In the genomic region with DNA sequence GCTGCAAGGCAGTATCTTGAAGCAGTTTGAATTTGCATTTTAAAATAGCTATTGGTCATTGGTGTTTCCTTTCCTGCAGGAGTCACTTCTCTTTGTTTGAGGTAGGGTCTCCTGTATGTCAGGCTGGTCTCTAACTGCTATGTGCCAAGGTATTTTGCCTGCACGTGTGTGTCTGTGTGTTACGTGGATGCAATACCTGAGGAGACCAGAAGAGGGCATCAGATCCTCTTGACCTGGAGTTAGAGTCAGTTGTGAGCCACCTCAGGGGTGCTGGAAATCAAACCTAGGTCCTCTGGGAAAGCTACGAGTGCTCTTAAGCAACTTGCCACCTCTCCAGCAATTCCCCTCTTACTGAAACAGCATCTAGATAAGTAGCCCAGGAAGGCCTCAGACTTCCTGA, we compare ENCODE assay signal across 12 mouse cellular contexts. TPM values are rescaled to one million over a fixed set of nuclear protein-coding genes. Genes with fewer than 3 reads are reported as not detected.
DNase-seq lines count a peak whose midpoint lies in the region; ATAC-seq and TF ChIP-seq lines count a peak whose summit lies in the region.
"Had no signal": no experiment of that assay in that cellular context is flagged by ENCODE, and none has a peak within 500 bp of the region (broad histone marks: within the 10 kb centered on the region; RNA-seq: fewer than 3 reads in every experiment).

No protein-coding gene starts in this region.

- no peak for ATAC-seq in hindbrain, postnatal 0 days
- ATAC-seq in hindbrain, embryonic 14.5 days (ENCODE audit: low FRiP score), result no peak
- no peak for ATAC-seq in lung, postnatal 0 days
- ATAC-seq: forebrain, embryonic 13.5 days had no signal

- H3K4me3 ChIP-seq in hindbrain, postnatal 0 days (ENCODE audit: low read length), result no peak overlapping the region
- no peak overlapping the region for H3K4me3 ChIP-seq in hindbrain, embryonic 14.5 days (replicated peaks; ENCODE audit: low read length)
- no peak overlapping the region for H3K4me3 ChIP-seq in lung, postnatal 0 days (ENCODE audit: low read depth, low read length)
- H3K4me3 ChIP-seq in E14TG2a.4 (replicated peaks; ENCODE audit: low read length), result no peak overlapping the region
- H3K4me3 ChIP-seq: embryonic facial prominence, embryonic 15.5 days; forebrain, embryonic 13.5 days; heart, embryonic 12.5 days; hindbrain, embryonic 12.5 days had no signal

- H3K4me1 ChIP-seq in hindbrain, postnatal 0 days (ENCODE audit: insufficient read depth, low read length), result no peaks in the 10 kb centered on the region
- no peaks in the 10 kb centered on the region for H3K4me1 ChIP-seq in hindbrain, embryonic 14.5 days (replicated peaks; ENCODE audit: control insufficient read depth, insufficient read depth, low read length)
- H3K4me1 ChIP-seq in lung, postnatal 0 days (ENCODE audit: insufficient read depth, low read depth, low read length), result no peaks in the 10 kb centered on the region
- peaks cover 17% of the 10 kb centered on the region for H3K4me1 ChIP-seq in E14TG2a.4 (replicated peaks; ENCODE audit: low read depth, low read length)
- H3K4me1 ChIP-seq: embryonic facial prominence, embryonic 15.5 days; forebrain, embryonic 13.5 days; heart, embryonic 12.5 days; hindbrain, embryonic 12.5 days had no signal

- H3K9me3 ChIP-seq in hindbrain, postnatal 0 days (ENCODE audit: low read length), result no peaks in the 10 kb centered on the region
- H3K9me3 ChIP-seq in hindbrain, embryonic 14.5 days (ENCODE audit: control insufficient read depth, low read length), result peaks cover 5% of the 10 kb centered on the region; the same call in 1 of the 2 replicates
- no peaks in the 10 kb centered on the region for H3K9me3 ChIP-seq in lung, postnatal 0 days (ENCODE audit: low read length)
- H3K9me3 ChIP-seq in E14TG2a.4 (ENCODE audit: low read length), result peaks cover 25% of the 10 kb centered on the region
- H3K9me3 ChIP-seq: embryonic facial prominence, embryonic 15.5 days had no signal

- peak; percentile 36 for TF ChIP-seq CTCF in hindbrain, postnatal 0 days (IDR thresholded peaks at IDR 0.05; ENCODE audit: low read depth)
- TF ChIP-seq CTCF in lung, postnatal 0 days (IDR thresholded peaks at IDR 0.05), result peak; percentile 42
- TF ChIP-seq CTCF in E14TG2a.4 (conservative IDR thresholded peaks at IDR 0.05; ENCODE audit: low read length), result peak; percentile 57

- H3K9ac ChIP-seq in hindbrain, postnatal 0 days (replicated peaks; ENCODE audit: low read length), result no peak overlapping the region
- no peak overlapping the region for H3K9ac ChIP-seq in hindbrain, embryonic 14.5 days
- H3K9ac ChIP-seq in lung, postnatal 0 days (replicated peaks; ENCODE audit: low read depth), result no peak overlapping the region
- H3K9ac ChIP-seq: embryonic facial prominence, embryonic 15.5 days; forebrain, embryonic 13.5 days; heart, embryonic 12.5 days; hindbrain, embryonic 12.5 days had no signal

- no peaks in the 10 kb centered on the region for H3K27me3 ChIP-seq in hindbrain, postnatal 0 days (ENCODE audit: insufficient read depth, low read length)
- no peaks in the 10 kb centered on the region for H3K27me3 ChIP-seq in hindbrain, embryonic 14.5 days (ENCODE audit: control insufficient read depth, insufficient read depth, low read length)
- no peaks in the 10 kb centered on the region for H3K27me3 ChIP-seq in lung, postnatal 0 days (replicated peaks; ENCODE audit: insufficient read depth, low read length)
- peaks cover 18% of the 10 kb centered on the region; the same call in 1 of the 2 replicates for H3K27me3 ChIP-seq in E14TG2a.4 (ENCODE audit: insufficient read depth, low read length)
- H3K27me3 ChIP-seq: embryonic facial prominence, embryonic 15.5 days; forebrain, embryonic 13.5 days; hindbrain, embryonic 12.5 days had no signal

- DNase-seq in hindbrain, postnatal 0 days (ENCODE audit: low spot score), result no peak
- DNase-seq in hindbrain, embryonic 14.5 days (ENCODE audit: low spot score), result no peak
- DNase-seq in lung, postnatal 0 days (ENCODE audit: low spot score), result no peak
- no peak for DNase-seq in lung, postnatal 14 days
- DNase-seq in induced T-regulatory cell, adult 2 months (ENCODE audit: low read depth), result peak; percentile 36
- DNase-seq in ovary, postnatal 14 days (ENCODE audit: low spot score), result no peak
- DNase-seq in layer of hippocampus, adult 18-20 months (ENCODE audit: low spot score in 2 of 2), result no peak

- 0 out of 2 replicates have a peak, but pooled peaks cover 4% of the 10 kb centered on the region for H3K36me3 ChIP-seq in hindbrain, postnatal 0 days (ENCODE audit: insufficient read depth, low read length)
- H3K36me3 ChIP-seq in hindbrain, embryonic 14.5 days (replicated peaks; ENCODE audit: control insufficient read depth, insufficient read depth), result peaks cover 14% of the 10 kb centered on the region
- no peaks in the 10 kb centered on the region for H3K36me3 ChIP-seq in lung, postnatal 0 days (ENCODE audit: insufficient read depth, low read length)
- no peaks in the 10 kb centered on the region for H3K36me3 ChIP-seq in E14TG2a.4 (ENCODE audit: insufficient read depth, low read length)
- H3K36me3 ChIP-seq: embryonic facial prominence, embryonic 15.5 days; heart, embryonic 12.5 days had no signal

- 89% methylated on average over 3 of the region's 3 CpGs for WGBS in hindbrain, postnatal 0 days
- WGBS in hindbrain, embryonic 14.5 days, result 92% methylated on average over 3 of the region's 3 CpGs
- 89% methylated on average over 3 of the region's 3 CpGs for WGBS in lung, postnatal 0 days

- H3K27ac ChIP-seq in hindbrain, postnatal 0 days, result no peak overlapping the region
- H3K27ac ChIP-seq in hindbrain, embryonic 14.5 days, result no peak overlapping the region
- no peak overlapping the region for H3K27ac ChIP-seq in lung, postnatal 0 days (ENCODE audit: low read length)
- H3K27ac ChIP-seq: embryonic facial prominence, embryonic 15.5 days; forebrain, embryonic 13.5 days; hindbrain, embryonic 12.5 days had no signal

- TF ChIP-seq EP300 in lung, postnatal 0 days (IDR thresholded peaks at IDR 0.05), result no peak

- H3K4me2 ChIP-seq in hindbrain, postnatal 0 days (ENCODE audit: low read depth, low read length), result no peak overlapping the region
- H3K4me2 ChIP-seq in hindbrain, embryonic 14.5 days (replicated peaks), result no peak overlapping the region
- no peak overlapping the region for H3K4me2 ChIP-seq in lung, postnatal 0 days (replicated peaks; ENCODE audit: low read depth, low read length)
- H3K4me2 ChIP-seq: embryonic facial prominence, embryonic 15.5 days; forebrain, embryonic 13.5 days; heart, embryonic 12.5 days; hindbrain, embryonic 12.5 days had no signal

RNA-seq across cellular contexts. Expression of gene Prkrip1, which starts 16.4 kb away (rescaled TPM):
- total RNA-seq in hindbrain, postnatal 0 days (2014; rRNA removed), result 11.2 and 15.1 TPM in 2 replicates
- polyA plus RNA-seq in hindbrain, postnatal 0 days (2015; fragmentation: Nextera tagmentation; extraction: Ambion mirVana), result 58.7 and 59.0 TPM in 2 replicates
- 59.0 and 61.7 TPM in 2 replicates for polyA plus RNA-seq in hindbrain, embryonic 14.5 days (2014; fragmentation: Nextera tagmentation; extraction: Ambion mirVana)
- polyA plus RNA-seq in lung, postnatal 0 days (2015; fragmentation: Nextera tagmentation; extraction: Ambion mirVana), result 32.9 and 37.7 TPM in 2 replicates
- total RNA-seq in layer of hippocampus, adult 18-20 months (2021), result 10 to 100 TPM; 38.4 to 45.9 TPM

RNA-seq across cellular contexts. Expression of gene Sh2b2, which starts 31.1 kb away (rescaled TPM):
- 41.7 and 49.6 TPM in 2 replicates for total RNA-seq in hindbrain, postnatal 0 days (2014; rRNA removed)
- 14.4 and 15.3 TPM in 2 replicates for polyA plus RNA-seq in hindbrain, postnatal 0 days (2015; fragmentation: Nextera tagmentation; extraction: Ambion mirVana)
- 24.6 and 24.8 TPM in 2 replicates for polyA plus RNA-seq in hindbrain, embryonic 14.5 days (2014; fragmentation: Nextera tagmentation; extraction: Ambion mirVana)
- 1.5 and 1.8 TPM in 2 replicates for polyA plus RNA-seq in lung, postnatal 0 days (2015; fragmentation: Nextera tagmentation; extraction: Ambion mirVana)
- 1 to 10 TPM; 6.5 to 7.7 TPM for total RNA-seq in layer of hippocampus, adult 18-20 months (2021)

RNA-seq across cellular contexts. Expression of gene Orai2, which starts 44.7 kb away (rescaled TPM):
- total RNA-seq in hindbrain, postnatal 0 days (2014; rRNA removed), result 122 and 148 TPM in 2 replicates
- polyA plus RNA-seq in hindbrain, postnatal 0 days (2015; fragmentation: Nextera tagmentation; extraction: Ambion mirVana), result 50.6 and 56.8 TPM in 2 replicates
- 34.6 and 37.5 TPM in 2 replicates for polyA plus RNA-seq in hindbrain, embryonic 14.5 days (2014; fragmentation: Nextera tagmentation; extraction: Ambion mirVana)
- polyA plus RNA-seq in lung, postnatal 0 days (2015; fragmentation: Nextera tagmentation; extraction: Ambion mirVana), result 11.2 and 14.0 TPM in 2 replicates
- 100 to 1,000 TPM; 121 to 132 TPM for total RNA-seq in layer of hippocampus, adult 18-20 months (2021)
